Mouse (Mus musculus) liver, postnatal 0 days (tissue): ENCODE measurements at regions not wholly inside any gene's neighbourhood (a gene's known extent, or its start where the extent isn't known, plus 50 kb on each side); places are given as distances from the start of the nearest gene placed in this dataset.

Experiments used
- CTCF ChIP-seq: sonication (generic); IDR thresholded peaks from 2 replicates; pipeline ENCODE4 v1.5.1; 2016; ENCODE audit warnings: antibody characterized with exemption, low read depth
- EP300 ChIP-seq: IDR thresholded peaks from 2 replicates; pipeline ENCODE4 v1.6.1; 2016; ENCODE audit warnings: antibody characterized with exemption, low read depth, mild to moderate bottlenecking

DNA sequence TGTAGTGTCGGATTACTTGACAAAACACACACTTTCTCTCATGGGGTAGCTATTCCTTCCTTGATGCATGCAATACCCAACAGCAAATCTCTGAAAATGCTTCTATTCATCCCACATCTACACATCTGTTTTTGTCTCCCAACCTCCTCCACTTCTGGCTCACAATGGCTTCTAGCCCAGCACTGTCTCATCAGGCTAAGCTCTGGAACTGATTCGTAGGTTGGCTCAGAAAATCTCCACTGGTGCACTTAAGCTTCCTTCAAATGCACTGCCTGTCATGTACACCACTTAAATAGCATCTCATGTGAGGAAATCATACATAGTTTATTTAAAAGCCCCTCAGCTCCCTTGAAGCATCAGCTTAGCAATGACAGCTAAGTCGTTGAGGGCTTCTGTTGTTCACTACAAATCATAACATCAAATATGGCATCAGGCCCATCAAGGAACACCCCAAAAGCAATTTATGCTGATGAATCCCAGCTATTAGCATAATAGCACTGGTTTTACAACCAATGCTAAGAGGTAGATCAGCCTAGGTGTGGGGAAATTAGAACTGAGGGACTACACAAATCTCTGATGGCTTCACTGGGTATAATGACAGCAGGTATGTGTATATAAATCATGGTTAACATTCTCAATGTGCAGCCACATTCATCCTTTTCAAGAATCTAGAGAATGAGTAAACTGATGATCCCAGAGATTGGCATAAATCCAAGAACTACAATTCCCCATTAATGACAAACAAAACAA, 103.5 kb upstream of the Tusc1 start:
- no peak for TF ChIP-seq CTCF
- no peak for TF ChIP-seq EP300
